Mouse (Mus musculus) c-Kit-positive CD71-positive TER-119-negative erythroid progenitor cells, embryonic 14.5 days (primary cell): ENCODE measurements at regions not wholly inside any gene's neighbourhood (a gene's known extent, or its start where the extent isn't known, plus 50 kb on each side); places are given as distances from the start of the nearest gene placed in this dataset.

Source experiments
- DNase-seq: peaks from one replicate; pipeline ENCODE4 v3.0.0-alpha.2; 2013; ENCODE audit warnings: low read depth

DNA sequence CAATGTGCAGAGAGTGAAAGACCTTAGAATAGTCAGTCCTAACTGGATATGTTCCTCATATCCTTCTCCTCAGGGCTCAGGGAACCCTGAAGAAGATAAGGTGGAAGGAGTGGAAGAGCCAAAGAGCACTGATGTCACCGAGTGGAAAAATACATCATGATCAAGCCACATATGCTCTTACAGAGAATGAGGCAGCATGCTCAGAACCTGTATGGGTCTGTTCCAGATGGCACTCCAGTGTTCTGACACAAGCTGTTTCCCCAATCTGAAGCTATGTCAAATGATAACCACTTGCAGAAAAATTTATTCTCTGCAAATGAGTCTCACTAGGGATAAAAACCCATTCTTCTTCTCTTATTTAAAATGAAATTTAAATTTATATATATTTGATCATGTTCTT is 572.6 kb upstream of the Robo2 start:
- DNase-seq = no peak

DNA sequence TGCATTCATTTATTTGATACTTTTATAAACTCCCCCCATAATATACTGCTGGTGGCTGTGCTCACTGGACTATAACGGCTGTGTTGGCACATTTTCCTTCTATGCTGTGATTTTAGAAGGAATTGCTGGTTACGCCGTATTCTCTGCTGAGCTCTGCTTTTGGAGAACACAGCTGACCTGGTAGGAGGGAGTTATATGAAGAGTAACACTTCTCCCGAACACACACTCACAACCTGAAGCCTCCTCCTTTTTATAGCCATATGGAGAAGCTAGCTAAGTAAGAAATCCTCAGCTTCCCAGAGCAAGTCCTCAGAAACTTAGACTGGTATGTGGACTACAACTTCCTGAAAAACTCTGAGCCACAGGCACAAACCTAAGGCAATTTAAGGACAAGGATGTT is 554.5 kb upstream of the Robo2 start:
- DNase-seq = no peak

DNA sequence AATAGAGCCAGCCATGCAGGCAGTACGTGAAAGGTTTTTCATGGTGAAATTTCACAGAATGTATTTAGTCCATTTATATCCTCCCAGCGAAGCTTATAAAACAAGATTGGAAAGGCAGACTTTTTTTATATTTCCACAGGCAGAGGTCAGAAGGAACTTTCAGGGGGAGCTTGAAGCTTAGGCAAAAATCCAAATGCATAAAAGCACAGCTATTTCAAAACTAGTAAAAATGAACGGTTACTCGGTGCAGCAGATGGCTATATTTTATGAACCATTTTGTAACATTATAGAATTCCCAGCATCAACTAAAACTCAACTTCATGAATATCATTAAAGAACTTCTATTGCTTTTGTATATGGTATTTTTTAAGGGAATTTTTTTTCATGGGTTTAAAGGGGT is 518.1 kb upstream of the Robo2 start:
- no peak for DNase-seq

DNA sequence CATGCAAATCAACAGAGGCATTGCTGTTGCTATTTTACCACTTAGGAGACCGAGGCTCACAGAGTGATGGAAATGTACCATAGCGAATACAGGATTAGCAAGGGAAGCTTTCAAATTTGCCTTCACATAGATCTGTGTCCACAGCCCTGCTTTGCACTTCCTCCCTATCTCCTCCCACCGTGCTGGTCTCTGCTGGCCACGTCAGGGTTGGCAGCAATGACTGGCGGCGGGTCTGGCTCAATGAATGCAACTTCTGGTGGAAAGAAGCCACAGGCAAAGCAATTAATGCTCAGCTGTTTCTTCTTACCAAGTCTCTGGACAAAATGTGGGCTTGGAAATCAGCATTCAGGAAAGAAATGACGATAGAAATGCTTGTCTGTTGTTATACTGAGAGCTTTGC is 489.2 kb upstream of the Robo2 start:
- DNase-seq = no peak

DNA sequence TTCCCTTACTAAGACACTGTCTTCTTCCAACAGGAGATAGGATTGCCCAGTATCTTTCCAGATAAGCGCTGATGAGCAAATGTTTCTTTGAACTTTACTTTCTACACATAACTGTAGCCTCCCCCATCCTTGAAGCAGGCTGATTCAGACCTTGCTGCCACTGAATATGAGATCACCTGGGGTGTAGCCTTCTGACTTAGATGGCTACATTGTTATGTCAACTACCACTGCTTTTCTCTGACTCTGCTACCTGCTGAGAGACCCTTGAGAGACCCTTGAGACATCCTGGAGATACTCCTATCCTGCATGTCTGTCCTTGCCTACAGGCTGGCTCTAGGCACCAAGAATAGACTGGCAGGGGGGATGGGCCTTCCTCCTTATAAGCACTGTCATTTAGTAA is 476.1 kb upstream of the Robo2 start:
- no peak for DNase-seq

DNA sequence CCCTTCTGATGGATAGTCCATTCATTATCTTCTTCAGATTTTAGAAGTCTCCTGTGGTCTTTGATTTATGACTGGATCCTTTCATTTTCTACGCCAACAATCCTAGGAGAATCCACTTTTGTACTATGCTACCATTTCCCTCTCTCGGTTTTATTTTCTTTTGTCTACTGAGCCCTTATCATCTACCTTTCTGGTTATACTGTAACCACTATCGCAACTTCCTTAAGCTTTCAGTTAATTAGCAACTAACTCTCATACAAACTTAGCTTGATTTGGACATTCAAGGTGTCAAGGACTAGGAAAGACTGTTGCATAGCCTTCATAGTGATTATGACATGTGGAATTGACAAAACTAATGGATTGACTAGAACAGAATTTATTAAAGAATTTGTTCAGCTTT is 467.0 kb upstream of the Robo2 start:
- no peak for DNase-seq

DNA sequence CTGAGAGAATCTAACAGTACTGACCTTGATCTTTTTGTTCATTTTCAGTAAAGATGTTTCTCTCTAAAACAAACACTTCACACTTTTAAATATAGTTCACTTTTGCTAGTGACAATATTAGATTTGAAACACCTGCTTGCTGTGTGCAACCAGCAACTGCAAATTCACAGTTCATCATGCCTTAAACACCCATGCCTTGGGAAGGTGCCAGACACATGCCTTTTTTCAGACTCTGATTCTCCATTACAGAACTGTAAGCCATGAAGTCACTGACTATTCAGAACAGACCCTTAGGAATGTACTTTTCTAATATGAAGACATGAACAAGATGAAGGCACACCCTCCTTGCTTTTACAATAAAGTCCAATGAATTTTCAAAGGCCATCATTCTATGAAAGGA is 462.1 kb upstream of the Robo2 start:
- no peak for DNase-seq

DNA sequence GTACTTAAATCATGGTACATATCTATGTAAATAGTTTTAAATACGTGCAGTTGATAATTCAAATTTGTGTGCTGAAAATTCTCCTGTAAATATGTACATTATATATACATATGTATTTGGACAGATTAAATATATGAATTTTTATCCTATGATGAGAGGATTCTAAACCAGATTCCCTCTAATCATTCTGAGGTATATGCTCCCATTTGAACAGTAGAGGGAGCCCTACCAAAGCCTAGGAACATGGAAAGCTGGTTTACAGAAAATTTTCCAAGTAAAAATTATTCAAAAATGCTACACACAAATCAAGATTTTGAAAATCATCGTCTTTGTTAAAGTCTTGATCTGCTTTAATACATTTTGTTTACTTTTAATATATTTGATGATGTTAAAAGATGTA is 446.1 kb upstream of the Robo2 start:
- DNase-seq = peak; percentile 1

DNA sequence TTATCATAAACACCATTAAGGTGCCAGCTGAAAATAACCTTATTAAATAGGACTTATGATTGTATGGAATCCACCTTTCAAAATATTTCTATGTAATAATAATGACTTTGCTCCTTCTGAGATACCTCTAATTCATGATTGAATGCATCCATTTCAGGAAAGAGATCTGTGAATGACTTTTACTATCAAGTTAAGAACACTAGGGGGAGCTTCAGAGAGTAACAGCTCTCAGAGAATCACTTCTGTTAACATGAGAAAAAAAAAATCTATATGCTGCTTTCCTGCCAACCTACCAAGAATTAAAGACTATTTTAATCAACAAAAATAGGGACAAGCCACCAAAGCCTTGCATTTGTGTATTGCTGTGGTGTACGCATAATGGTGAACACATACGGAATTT is 428.4 kb upstream of the Robo2 start:
- no peak for DNase-seq

DNA sequence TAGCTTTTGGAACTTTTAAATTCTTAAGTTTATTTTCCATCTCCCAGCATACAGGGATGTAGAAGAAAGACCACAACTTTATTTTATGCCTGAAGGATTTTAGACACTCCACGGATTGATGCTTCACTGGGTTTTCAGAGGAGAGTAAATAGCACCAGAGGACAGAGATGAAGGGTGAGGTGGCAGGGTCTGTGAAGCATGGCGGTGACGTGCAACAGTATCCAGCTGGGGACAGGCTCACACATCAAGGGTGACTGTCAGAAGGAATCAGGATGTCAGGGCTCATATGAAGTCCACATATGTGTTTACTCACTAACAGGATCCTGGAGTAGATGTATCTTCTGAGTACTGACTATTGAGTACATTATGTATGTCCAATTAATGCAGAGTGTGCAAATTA is 402.8 kb upstream of the Robo2 start:
- DNase-seq = no peak

DNA sequence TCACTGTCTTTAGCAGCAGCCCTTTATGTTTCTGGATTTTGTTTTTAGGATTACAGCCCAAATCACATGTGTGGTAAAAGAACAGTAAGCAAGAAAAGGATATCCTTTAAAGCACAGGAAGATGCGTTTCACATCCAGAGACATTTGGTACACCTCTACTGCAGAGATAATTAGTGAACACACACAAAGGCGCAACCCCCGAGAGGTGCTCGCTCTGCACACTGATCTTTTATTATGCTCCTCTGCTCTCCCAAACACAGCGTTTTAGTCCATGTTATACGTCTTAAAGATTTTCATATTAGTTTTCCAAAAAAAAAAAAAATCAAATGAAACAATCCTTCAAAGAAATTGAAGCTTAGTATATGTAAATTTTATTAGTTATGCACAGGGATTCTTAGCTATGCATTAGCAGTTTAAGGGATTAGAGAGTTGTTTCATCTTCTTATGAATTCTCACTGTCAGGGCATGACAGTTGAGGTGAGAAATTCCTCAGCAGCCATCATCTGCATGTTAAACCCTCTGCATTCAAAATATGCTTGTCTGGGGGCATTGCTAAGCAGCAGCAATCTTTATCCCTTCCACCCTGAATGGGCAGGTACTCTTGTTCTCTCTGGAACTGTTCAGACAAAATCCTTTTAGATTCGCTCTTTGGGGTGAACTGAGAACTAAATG is 397.7 kb upstream of the Robo2 start:
- DNase-seq = no peak

DNA sequence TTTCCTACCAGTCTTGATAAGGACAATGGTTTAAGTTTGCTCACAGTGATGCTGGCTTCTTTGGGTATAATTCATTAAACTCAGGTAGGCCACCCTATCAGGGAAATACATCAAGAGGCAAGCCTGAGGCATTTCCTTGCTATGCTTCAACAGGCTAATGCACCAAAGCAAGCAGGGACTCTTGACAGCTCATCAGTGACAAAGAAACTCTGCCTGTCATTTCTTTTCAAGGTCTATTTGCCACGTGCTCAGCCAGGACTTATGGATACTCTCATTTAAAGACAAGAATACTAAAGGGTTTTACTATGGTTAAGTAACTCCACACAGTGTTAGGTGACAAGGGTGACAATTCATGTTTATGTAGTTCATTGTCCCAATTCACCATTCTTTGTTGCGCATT is 395.1 kb upstream of the Robo2 start:
- DNase-seq = no peak

DNA sequence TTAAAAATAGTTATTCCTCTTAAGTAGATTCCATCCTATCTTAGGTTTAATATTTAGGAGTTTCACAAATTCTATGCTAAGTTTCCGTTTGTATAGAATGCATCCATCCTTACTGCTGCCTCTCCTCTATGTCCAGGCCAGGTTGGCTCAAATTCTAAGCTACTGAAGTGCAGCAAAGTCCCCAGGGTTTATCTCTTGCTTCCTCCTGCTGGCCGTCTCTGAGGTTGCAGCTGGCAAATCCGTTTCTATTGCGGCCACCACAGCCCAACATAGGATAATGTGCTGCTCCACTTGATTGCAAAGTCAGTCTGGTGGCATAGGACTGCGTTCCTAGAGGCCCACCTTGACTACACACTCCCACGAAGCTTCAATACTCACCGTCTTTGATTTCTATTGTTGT is 389.7 kb upstream of the Robo2 start:
- no peak for DNase-seq

DNA sequence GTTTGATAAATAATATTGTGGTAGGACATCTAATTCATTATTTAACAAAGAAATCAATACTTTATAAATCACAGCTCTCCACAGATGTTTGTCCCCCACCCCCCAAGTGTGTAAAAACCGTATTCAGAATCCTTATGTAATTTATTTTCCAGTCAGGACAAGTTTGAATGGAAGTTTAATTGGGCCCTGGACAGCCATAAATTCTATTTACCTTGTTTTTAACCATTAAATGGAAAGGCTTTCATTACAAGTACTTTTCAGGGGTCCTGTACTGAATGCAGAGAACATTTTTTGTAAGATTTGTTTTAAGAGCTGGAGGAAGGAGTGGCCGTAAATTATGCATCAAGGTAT is 384.7 kb upstream of the Robo2 start:
- no peak for DNase-seq

DNA sequence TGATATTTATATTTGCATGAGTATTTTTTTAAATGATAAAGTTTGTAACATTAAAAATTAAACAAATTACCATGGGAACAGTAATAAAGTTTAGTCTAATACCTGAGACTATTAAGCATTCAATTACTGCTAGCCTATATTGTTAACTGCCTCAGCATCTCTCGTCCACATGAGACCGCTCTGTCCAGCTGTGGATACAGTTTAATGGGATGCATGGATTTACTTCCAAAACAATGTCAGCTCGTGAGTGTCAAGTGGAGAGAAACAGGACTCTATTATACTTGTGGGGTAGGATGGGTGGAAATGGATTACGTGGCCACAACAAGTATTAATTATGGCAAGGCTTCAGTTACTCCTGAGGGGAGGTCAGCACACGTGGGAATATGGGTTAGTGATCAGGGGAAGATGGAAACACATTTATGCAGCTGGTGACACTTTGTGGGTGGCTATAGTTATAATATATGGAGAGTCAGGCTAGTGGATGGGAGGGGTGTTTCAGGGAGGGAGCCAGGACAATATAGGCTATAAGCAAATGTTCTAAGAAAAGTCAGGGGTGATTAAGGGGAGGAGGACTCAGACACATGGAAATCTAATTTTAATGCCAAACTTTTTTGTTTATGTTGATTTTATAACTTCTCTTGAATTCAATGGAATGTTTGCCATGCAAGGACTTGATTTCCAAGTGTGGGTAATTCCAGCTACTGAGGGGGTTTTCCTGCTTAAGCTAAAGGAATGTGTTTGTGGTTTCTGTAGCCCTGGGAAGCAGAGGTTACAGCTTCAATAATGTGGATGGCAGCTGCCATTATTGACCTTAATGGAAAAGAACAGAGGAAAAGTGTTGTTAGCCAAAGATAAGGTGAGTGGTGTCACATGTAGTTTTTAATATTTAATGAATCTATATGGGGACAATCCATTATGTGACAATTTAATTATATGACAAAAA is 384.0 kb upstream of the Robo2 start:
- DNase-seq = no peak

DNA sequence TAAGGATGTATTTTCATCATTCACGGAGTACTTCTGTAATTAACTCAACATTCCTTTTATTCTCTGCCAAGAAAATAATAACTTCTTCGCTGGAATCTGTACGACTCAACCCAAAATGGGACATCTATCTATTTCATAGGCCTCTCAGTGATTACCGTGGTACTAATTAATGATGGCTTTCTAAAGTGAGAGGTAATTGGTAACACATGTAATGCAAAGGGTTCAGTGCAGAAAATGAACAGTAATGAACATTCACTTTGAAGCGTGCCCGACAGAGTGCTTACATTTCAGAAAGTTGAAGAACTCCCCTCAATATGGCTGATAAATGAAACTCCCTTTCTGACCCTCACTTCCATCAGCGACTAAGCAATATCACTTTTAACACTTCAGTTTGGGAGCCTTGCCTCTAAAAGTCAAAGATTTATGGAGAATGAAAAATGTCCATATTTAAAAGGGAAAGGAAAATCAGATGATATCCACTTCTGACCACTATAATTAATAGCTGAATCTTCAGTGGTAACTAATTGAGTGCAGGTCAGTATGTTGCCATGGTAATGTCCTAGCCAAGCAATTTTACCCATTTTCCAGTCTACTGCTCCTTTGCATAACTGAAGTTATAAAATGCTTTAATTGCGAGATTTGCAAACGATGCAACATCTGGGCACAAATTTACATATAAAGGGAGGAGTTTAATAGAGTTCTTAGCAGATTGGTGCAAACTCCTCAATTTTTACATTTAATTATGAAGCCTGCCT is 373.9 kb upstream of the Robo2 start:
- DNase-seq = no peak

DNA sequence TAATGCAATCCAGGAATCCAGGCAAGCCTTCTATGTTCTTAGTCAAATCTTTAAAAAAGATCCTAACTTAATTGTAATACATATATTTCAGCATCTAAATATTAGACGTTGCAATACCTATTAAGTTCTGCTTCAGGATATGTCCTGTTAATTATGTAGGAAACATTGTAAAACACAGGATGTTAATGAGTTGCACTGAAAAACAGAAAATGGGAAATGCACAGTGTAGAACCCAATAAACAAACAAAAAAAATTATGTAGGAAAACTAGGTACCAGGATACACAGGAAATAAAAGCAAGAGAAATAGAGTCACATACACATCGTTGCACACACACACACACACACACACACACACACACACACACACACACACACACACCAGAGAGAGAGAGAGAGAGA is 368.8 kb upstream of the Robo2 start:
- DNase-seq = no peak

DNA sequence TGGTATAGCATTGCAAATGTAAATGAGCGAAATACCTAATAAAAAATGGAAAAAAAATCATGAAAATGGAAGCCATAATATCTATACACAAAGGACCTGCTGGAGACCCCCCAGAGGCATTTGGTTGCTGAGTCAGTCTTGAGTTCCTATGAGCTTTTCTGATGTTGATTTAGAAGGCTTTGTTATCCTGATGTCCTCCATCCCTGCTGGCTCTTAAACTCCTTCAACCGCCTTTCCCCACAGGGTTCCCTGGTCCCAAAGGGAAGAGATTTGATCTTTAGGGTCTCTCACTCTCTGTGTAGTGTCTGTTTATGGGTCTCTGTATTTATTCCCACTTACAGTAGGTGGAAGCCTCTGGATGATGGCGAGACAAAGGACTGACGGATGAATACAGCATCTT is 356.6 kb upstream of the Robo2 start:
- DNase-seq = no peak

DNA sequence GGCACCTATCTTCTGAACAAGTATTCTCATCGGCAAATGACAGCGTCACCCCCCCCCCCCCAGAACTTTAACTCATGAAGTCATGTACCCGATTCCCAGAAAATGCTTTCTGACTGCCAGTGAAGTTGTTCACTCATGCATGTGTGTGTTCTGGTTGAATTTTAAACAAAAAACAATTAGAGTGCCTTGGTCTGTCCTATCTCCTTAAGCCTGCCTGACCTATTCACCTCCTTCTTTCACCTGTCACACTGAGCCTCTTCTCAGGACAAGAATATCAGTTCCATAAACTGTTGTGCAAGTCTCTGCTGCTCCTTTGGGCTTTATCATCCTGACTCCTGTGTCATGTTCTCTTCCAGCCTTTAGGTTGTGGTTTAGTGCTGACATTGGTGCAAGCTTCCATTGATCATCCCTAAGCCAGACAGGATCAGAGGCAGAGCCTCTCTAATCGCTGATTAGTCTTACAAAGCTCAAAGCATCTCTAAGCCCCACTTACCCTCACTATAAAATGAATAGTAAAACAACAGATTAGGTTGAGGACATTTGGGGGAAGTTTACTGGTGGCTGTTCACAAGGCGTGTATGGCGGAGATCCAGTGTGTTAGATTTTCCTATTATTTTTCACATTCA is 345.2 kb upstream of the Robo2 start:
- DNase-seq = no peak

DNA sequence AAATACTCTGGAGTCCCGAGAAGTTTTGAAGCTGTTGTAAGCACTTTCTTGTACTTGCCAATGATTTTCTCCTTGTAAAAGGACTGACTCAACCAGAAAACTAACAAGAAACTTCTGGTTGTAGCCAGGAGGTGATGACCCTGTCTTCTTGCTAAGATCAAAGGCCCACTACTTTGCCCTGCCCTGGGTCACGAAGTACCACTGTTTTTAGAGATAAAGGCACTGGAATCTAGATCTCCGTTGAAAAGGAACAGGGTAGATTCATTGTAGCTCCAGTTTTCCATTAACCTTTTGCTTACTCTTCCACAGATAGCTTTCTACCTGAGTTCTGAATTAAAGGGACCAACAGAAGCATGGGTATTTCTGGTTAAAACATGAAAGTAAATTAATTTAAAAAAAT is 339.3 kb upstream of the Robo2 start:
- DNase-seq = no peak

DNA sequence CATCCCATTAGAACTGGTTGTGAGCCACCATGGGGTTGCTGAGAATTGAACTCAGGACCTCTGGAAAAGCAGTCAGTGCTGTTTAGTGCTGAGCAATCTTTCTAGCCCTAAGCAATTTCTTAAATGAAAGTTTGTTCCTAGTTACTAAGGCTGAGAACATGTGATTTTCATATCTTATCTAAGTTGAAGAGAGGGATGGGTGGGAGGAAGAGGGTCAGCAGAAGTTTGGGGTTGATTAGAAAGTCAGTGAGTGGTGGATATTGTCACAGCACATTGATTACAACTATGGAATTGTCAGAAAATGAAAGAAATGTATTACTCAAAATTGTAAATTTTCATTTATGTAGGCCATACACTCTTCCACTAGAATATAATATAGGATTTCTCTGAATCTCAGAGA is 337.4 kb upstream of the Robo2 start:
- no peak for DNase-seq

DNA sequence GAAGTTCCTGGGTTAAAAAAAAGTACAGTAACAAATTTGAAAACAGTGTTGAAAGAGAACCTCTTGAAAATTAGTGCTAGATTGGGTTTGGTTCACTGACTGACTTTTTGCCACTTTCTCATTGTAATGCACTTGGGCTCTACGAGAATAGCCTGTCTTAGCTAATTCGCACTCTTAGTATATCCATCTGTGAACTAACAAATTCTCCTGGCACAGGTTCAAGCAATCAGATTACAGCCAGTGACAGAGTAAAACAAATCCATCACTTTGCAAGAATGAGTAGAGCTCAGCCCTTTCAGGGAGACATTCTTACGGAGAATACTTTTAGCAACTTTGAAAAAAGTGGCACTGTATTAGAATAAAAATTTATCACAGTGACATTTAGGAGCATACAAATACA is 331.9 kb upstream of the Robo2 start:
- DNase-seq = no peak
